In genomic region chr3:53329528-53329927, GRCm38 (mm10) we compare ENCODE assay signal across 9 mouse cellular contexts.
A peak's percentile ranks its signal among the peaks of the same experiment; 100 is the strongest.
DNase-seq lines count a peak whose midpoint lies in the region; ATAC-seq and TF ChIP-seq lines count a peak whose summit lies in the region.
"Had no signal": no experiment of that assay in that cellular context is flagged by ENCODE, and none has a peak within 500 bp of the region (broad histone marks: within the 10 kb centered on the region; RNA-seq: fewer than 3 reads in every experiment).

No protein-coding gene starts in this region.

- WGBS in limb, embryonic 11.5 days: 59% methylated on average over 3 of the region's 3 CpGs
- 56% methylated on average over 3 of the region's 3 CpGs for WGBS in limb, embryonic 10.5 days
- WGBS in forebrain, embryonic 14.5 days: 57% methylated on average over 3 of the region's 3 CpGs

- no peak for TF ChIP-seq POLR2A in MEL (IDR thresholded peaks at IDR 0.05; ENCODE audit: control insufficient read depth in 1 of 2, insufficient read depth in 1 of 2, low read depth in 1 of 2, low read length in 2 of 2, poor library complexity in 1 of 2)

- no peak overlapping the region for H3K4me2 ChIP-seq in limb, embryonic 11.5 days (ENCODE audit: low read depth, severe bottlenecking)
- H3K4me2 ChIP-seq in forebrain, embryonic 14.5 days (ENCODE audit: low read length): no peak overlapping the region
- H3K4me2 ChIP-seq: limb, embryonic 15.5 days had no signal

- no peak overlapping the region for H3K9ac ChIP-seq in limb, embryonic 11.5 days (ENCODE audit: low read length)
- no peak overlapping the region for H3K9ac ChIP-seq in MEL (ENCODE audit: control insufficient read depth, low read depth, low read length, poor library complexity, severe bottlenecking)
- no peak overlapping the region for H3K9ac ChIP-seq in forebrain, embryonic 14.5 days (ENCODE audit: low read length)
- H3K9ac ChIP-seq: limb, embryonic 15.5 days had no signal

- TF ChIP-seq CTCF in MEL (IDR thresholded peaks at IDR 0.05 in 2 of 3, conservative IDR thresholded peaks at IDR 0.05 in 1 of 3; ENCODE audit: control insufficient read depth in 1 of 3, insufficient read depth in 1 of 3, low read depth in 2 of 3, low read length in 3 of 3, poor library complexity in 1 of 3, severe bottlenecking in 1 of 3): peak in 2 of 3 experiments; percentile 25 to 30; a peak in 3 of 6 replicates

- peak; percentile 5 for DNase-seq in gastrocnemius, adult 18-20 months (ENCODE audit: low spot score)
- DNase-seq in gastrocnemius, adult 8-10 months (ENCODE audit: low spot score in 2 of 2): no peak
- peak; percentile 52 for DNase-seq in limb, embryonic 11.5 days (ENCODE audit: low spot score)
- no peak for DNase-seq in limb, embryonic 10.5 days (ENCODE audit: low spot score)
- peak; percentile 1 for DNase-seq in MEL (ENCODE audit: low read depth, low spot score)
- peak; percentile 21 to 25 for DNase-seq in gastrocnemius, postnatal 4 days (ENCODE audit: low spot score in 2 of 2)
- no peak for DNase-seq in spleen, adult 18-20 months
- DNase-seq in forebrain, embryonic 14.5 days (ENCODE audit: low spot score): no peak

- TF ChIP-seq EP300 in MEL (IDR thresholded peaks at IDR 0.05; ENCODE audit: low read depth in 1 of 2, low read length in 2 of 2): no peak

- no peaks in the 10 kb centered on the region for H3K9me3 ChIP-seq in limb, embryonic 11.5 days (ENCODE audit: control insufficient read depth, low read length)
- H3K9me3 ChIP-seq in limb, embryonic 10.5 days (replicated peaks): no peaks in the 10 kb centered on the region
- no peaks in the 10 kb centered on the region for H3K9me3 ChIP-seq in MEL (replicated peaks; ENCODE audit: insufficient read depth, low read length)
- H3K9me3 ChIP-seq in forebrain, embryonic 14.5 days (replicated peaks; ENCODE audit: control insufficient read depth, low read length): no peaks in the 10 kb centered on the region
- H3K9me3 ChIP-seq: limb, embryonic 15.5 days had no signal

- peak; percentile 17 for TF ChIP-seq RAD21 in MEL (IDR thresholded peaks at IDR 0.05; ENCODE audit: low read depth, low read length)

- H3K79me2 ChIP-seq in MEL (ENCODE audit: control insufficient read depth, insufficient read depth, low read length, poor library complexity): no peaks in the 10 kb centered on the region

- no peaks in the 10 kb centered on the region; the same call in 1 of the 2 replicates for H3K4me1 ChIP-seq in limb, embryonic 11.5 days (ENCODE audit: control insufficient read depth, insufficient read depth, low read length)
- peaks cover 14% of the 10 kb centered on the region for H3K4me1 ChIP-seq in limb, embryonic 10.5 days
- no peaks in the 10 kb centered on the region for H3K4me1 ChIP-seq in MEL (ENCODE audit: control insufficient read depth in 1 of 2, insufficient read depth in 2 of 2, low read length in 2 of 2)
- peaks cover 3% of the 10 kb centered on the region for H3K4me1 ChIP-seq in forebrain, embryonic 14.5 days (ENCODE audit: control insufficient read depth, insufficient read depth, low read length)
- H3K4me1 ChIP-seq: limb, embryonic 15.5 days had no signal

- no peak overlapping the region for H3K27ac ChIP-seq in limb, embryonic 11.5 days (replicated peaks; ENCODE audit: low read depth, low read length)
- no peak overlapping the region for H3K27ac ChIP-seq in limb, embryonic 10.5 days
- no peak overlapping the region for H3K27ac ChIP-seq in MEL (ENCODE audit: control insufficient read depth, low read depth, low read length)
- no peak overlapping the region for H3K27ac ChIP-seq in forebrain, embryonic 14.5 days (ENCODE audit: low read depth, low read length)
- H3K27ac ChIP-seq: limb, embryonic 15.5 days had no signal

- no peaks in the 10 kb centered on the region for H3K36me3 ChIP-seq in limb, embryonic 11.5 days (ENCODE audit: control insufficient read depth, insufficient read depth, low read length)
- no peaks in the 10 kb centered on the region for H3K36me3 ChIP-seq in limb, embryonic 10.5 days
- no peaks in the 10 kb centered on the region for H3K36me3 ChIP-seq in MEL (ENCODE audit: control insufficient read depth in 1 of 2, insufficient read depth in 2 of 2, low read length in 2 of 2)
- H3K36me3 ChIP-seq in forebrain, embryonic 14.5 days (ENCODE audit: control insufficient read depth, insufficient read depth, low read length): no peaks in the 10 kb centered on the region
- H3K36me3 ChIP-seq: limb, embryonic 15.5 days had no signal

- no peaks in the 10 kb centered on the region for H3K27me3 ChIP-seq in limb, embryonic 11.5 days (ENCODE audit: control insufficient read depth, insufficient read depth, low read length)
- no peaks in the 10 kb centered on the region for H3K27me3 ChIP-seq in limb, embryonic 10.5 days (ENCODE audit: low read depth, poor library complexity, severe bottlenecking)
- no peaks in the 10 kb centered on the region for H3K27me3 ChIP-seq in MEL (ENCODE audit: control insufficient read depth in 1 of 2, insufficient read depth in 2 of 2, low read length in 2 of 2)
- H3K27me3 ChIP-seq in forebrain, embryonic 14.5 days (replicated peaks; ENCODE audit: control insufficient read depth, insufficient read depth, low read length): no peaks in the 10 kb centered on the region
- H3K27me3 ChIP-seq: limb, embryonic 15.5 days had no signal

- ATAC-seq in limb, embryonic 11.5 days (ENCODE audit: insufficient number of reproducible peaks, low FRiP score, low TSS enrichment, low read depth): no peak
- ATAC-seq in forebrain, embryonic 14.5 days: no peak

- H3K4me3 ChIP-seq in limb, embryonic 11.5 days (ENCODE audit: low read depth, low read length): no peak overlapping the region
- no peak overlapping the region for H3K4me3 ChIP-seq in limb, embryonic 10.5 days
- no peak overlapping the region for H3K4me3 ChIP-seq in MEL (ENCODE audit: control insufficient read depth in 1 of 2, insufficient read depth in 1 of 2, low read depth in 2 of 2, low read length in 2 of 2)
- no peak overlapping the region for H3K4me3 ChIP-seq in forebrain, embryonic 14.5 days (ENCODE audit: low read depth, low read length)
- H3K4me3 ChIP-seq: limb, embryonic 15.5 days had no signal

TF ChIP-seq in MEL, 35 proteins besides CTCF, POLR2A, EP300 and RAD21:
- TF ChIP-seq ETS1 (IDR thresholded peaks at IDR 0.05; ENCODE audit: low read depth, low read length) (no peak), SMC3 (IDR thresholded peaks at IDR 0.05; ENCODE audit: low read depth, low read length) (peak; percentile 14; the same call in 1 of the 2 replicates), MYC (IDR thresholded peaks at IDR 0.05; ENCODE audit: low read depth, low read length) (no peak), POLR2AphosphoS5 (IDR thresholded peaks at IDR 0.05; ENCODE audit: borderline replicate concordance, low read depth, low read length) (no peak), UBTF (IDR thresholded peaks at IDR 0.05; ENCODE audit: borderline replicate concordance, insufficient read depth, low read depth, low read length) (no peak)

Comparison
In these comparisons a context has a peak if more than half of its experiments do, and no peak if none do; other contexts are left out.
1. DNase-seq: peak in gastrocnemius, adult 18-20 months (single experiment), limb, embryonic 11.5 days (single experiment), MEL (single experiment) and gastrocnemius, postnatal 4 days (2 of 2); none in gastrocnemius, adult 8-10 months (0 of 2), limb, embryonic 10.5 days (single experiment), spleen, adult 18-20 months (0 of 2) and forebrain, embryonic 14.5 days (single experiment).